Mouse (Mus musculus) lung, adult 18-20 months (tissue): ENCODE results near the gene Ctnnbl1.

Experiments used
- DNase-seq, 2 experiments: peaks; one replicate each; pipeline ENCODE4 v3.0.0; 2022; ENCODE audit warnings: mixed read lengths in 2 of 2

Gene Ctnnbl1

GRCm38 (mm10) chr2:157750926-157751588 is 13.9 kb downstream of the Ctnnbl1 start:
- DNase-seq = peak in 1 of 2 experiments; percentile 34

GRCm38 (mm10) chr2:157751589-157752373 is 14.6 kb downstream of the Ctnnbl1 start:
- DNase-seq = peak; percentile 56 to 71

- no peak for DNase-seq
Observed at GRCm38 (mm10) chr2:157752374-157752743, 15.2 kb downstream of the Ctnnbl1 start.

GRCm38 (mm10) chr2:157755771-157756170 is 18.6 kb downstream of the Ctnnbl1 start:
- DNase-seq = no peak

- no peak for DNase-seq
Observed at GRCm38 (mm10) chr2:157756193-157756592, 19.0 kb downstream of the Ctnnbl1 start.

- no peak for DNase-seq
Observed at GRCm38 (mm10) chr2:157758395-157758794, 21.2 kb downstream of the Ctnnbl1 start.

GRCm38 (mm10) chr2:157759717-157760116 is 22.5 kb downstream of the Ctnnbl1 start:
- no peak for DNase-seq

- DNase-seq = no peak
Observed at GRCm38 (mm10) chr2:157762903-157763302, 25.7 kb downstream of the Ctnnbl1 start.

GRCm38 (mm10) chr2:157766591-157766990 is 29.4 kb downstream of the Ctnnbl1 start:
- no peak for DNase-seq

GRCm38 (mm10) chr2:157768682-157769429 is 31.7 kb downstream of the Ctnnbl1 start:
- peak; percentile 65 to 76 for DNase-seq

- peak; percentile 32 to 60 for DNase-seq
Observed at GRCm38 (mm10) chr2:157770761-157771160, 33.6 kb downstream of the Ctnnbl1 start.

- DNase-seq = no peak
Observed at GRCm38 (mm10) chr2:157773661-157774060, 36.5 kb downstream of the Ctnnbl1 start.

GRCm38 (mm10) chr2:157775957-157776356 is 38.8 kb downstream of the Ctnnbl1 start:
- no peak for DNase-seq

- no peak for DNase-seq
Observed at GRCm38 (mm10) chr2:157780956-157781355, 43.8 kb downstream of the Ctnnbl1 start.

GRCm38 (mm10) chr2:157783152-157783551 is 46.0 kb downstream of the Ctnnbl1 start:
- DNase-seq = no peak

- no peak for DNase-seq
Observed at GRCm38 (mm10) chr2:157784238-157784637, 47.0 kb downstream of the Ctnnbl1 start.

GRCm38 (mm10) chr2:157784647-157785046 is 47.4 kb downstream of the Ctnnbl1 start:
- DNase-seq = no peak

GRCm38 (mm10) chr2:157789226-157789625 is 52.0 kb downstream of the Ctnnbl1 start:
- DNase-seq = no peak

- no peak for DNase-seq
Observed at GRCm38 (mm10) chr2:157790836-157791495, 53.8 kb downstream of the Ctnnbl1 start.

- no peak for DNase-seq
Observed at GRCm38 (mm10) chr2:157791528-157792162, 54.4 kb downstream of the Ctnnbl1 start.

- no peak for DNase-seq
Observed at GRCm38 (mm10) chr2:157792840-157793552, 55.8 kb downstream of the Ctnnbl1 start.

GRCm38 (mm10) chr2:157793851-157794332 is 56.7 kb downstream of the Ctnnbl1 start:
- no peak for DNase-seq
